Mouse (Mus musculus): ENCODE measurements around the gene Chrdl2.

GRCm38 (mm10) chr7:100042120-100042519 is 36.1 kb downstream of the Chrdl2 start:
- no peak for TF ChIP-seq POLR2A (IDR thresholded peaks at IDR 0.05; ENCODE audit: insufficient read depth, low read depth, low read length)
- no peak for TF ChIP-seq CTCF (IDR thresholded peaks at IDR 0.05; ENCODE audit: insufficient read depth, low read depth, low read length)
